Comparison of ENCODE assay signal across 29 mouse cellular contexts in the genomic region with DNA sequence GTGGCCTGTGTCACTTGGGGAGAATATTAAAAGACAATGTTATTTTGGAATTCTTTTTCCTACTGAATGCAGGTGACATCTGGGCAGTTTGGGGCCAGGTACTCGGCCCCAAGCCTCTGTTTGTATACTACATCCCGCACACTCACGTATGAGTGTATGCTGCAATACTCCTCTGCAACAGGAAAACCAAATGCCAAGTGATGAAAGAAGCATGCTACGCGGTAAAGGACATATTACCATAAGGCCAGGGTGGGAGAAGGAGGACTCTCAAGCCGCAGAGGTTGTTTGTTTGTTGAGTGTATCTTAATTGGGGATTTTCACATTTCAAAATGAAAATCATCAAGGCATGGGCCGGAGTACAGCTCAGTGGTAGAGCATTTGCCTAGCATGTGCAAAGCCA. TPM values are rescaled to one million over a fixed set of nuclear protein-coding genes. Genes with fewer than 3 reads are reported as not detected.
A peak's percentile ranks its signal among the peaks of the same experiment; 100 is the strongest.
DNase-seq lines count a peak whose midpoint lies in the region; ATAC-seq and TF ChIP-seq lines count a peak whose summit lies in the region.
"Had no signal": no experiment of that assay in that cellular context is flagged by ENCODE, and none has a peak within 500 bp of the region (broad histone marks: within the 10 kb centered on the region; RNA-seq: fewer than 3 reads in every experiment).

No protein-coding gene starts in this region.

- 0 out of 2 replicates have a peak overlapping the region, but pooled peaks have one; percentile 27 for H3K27ac ChIP-seq in kidney, embryonic 15.5 days
- H3K27ac ChIP-seq in kidney, adult 2 months (ENCODE audit: insufficient read depth, low read depth, low read length), result no peak overlapping the region
- H3K27ac ChIP-seq: embryonic facial prominence, embryonic 12.5 days; forebrain, embryonic 13.5 days; gastrocnemius, adult 2 months; hindbrain, embryonic 15.5 days; layer of hippocampus, adult 2 months; limb, embryonic 12.5 days; midbrain, embryonic 13.5 days had no signal

- no peak for ATAC-seq in kidney, embryonic 15.5 days (replicated peaks; ENCODE audit: low FRiP score)
- peak; percentile 77 for ATAC-seq in granulocyte monocyte progenitor cell, adult 5-6 weeks (replicated peaks; ENCODE audit: poor library complexity, severe bottlenecking)
- ATAC-seq in megakaryocyte progenitor cell, adult 5-6 weeks (replicated peaks; ENCODE audit: poor library complexity), result peak; percentile 73
- ATAC-seq: activated CD4-positive, CD25-positive, alpha-beta regulatory T cell, adult 4 months; forebrain, embryonic 13.5 days; midbrain, embryonic 13.5 days had no signal

- peaks cover 14% of the 10 kb centered on the region; the same call in 1 of the 2 replicates for H3K27me3 ChIP-seq in kidney, embryonic 15.5 days
- H3K27me3 ChIP-seq in kidney, adult 2 months (replicated peaks; ENCODE audit: control insufficient read depth, insufficient read depth, low read length), result no peaks in the 10 kb centered on the region
- peaks cover 4% of the 10 kb centered on the region; the same call in 1 of the 2 replicates for H3K27me3 ChIP-seq in E14TG2a.4 (ENCODE audit: insufficient read depth, low read length)
- H3K27me3 ChIP-seq: embryonic facial prominence, embryonic 12.5 days; heart, embryonic 12.5 days had no signal

- no peaks in the 10 kb centered on the region for H3K36me3 ChIP-seq in kidney, embryonic 15.5 days
- H3K36me3 ChIP-seq in kidney, adult 2 months (ENCODE audit: control insufficient read depth, insufficient read depth, low read length), result no peaks in the 10 kb centered on the region
- H3K36me3 ChIP-seq in E14TG2a.4 (ENCODE audit: insufficient read depth, low read length), result no peaks in the 10 kb centered on the region
- H3K36me3 ChIP-seq: embryonic facial prominence, embryonic 12.5 days; heart, embryonic 12.5 days; hindbrain, embryonic 15.5 days; limb, embryonic 12.5 days; midbrain, embryonic 13.5 days had no signal

- H3K9me3 ChIP-seq in kidney, embryonic 15.5 days (replicated peaks), result no peaks in the 10 kb centered on the region
- no peaks in the 10 kb centered on the region for H3K9me3 ChIP-seq in E14TG2a.4 (ENCODE audit: low read length)
- H3K9me3 ChIP-seq: embryonic facial prominence, embryonic 12.5 days; forebrain, embryonic 13.5 days; heart, embryonic 12.5 days; hindbrain, embryonic 15.5 days; limb, embryonic 12.5 days; midbrain, embryonic 13.5 days had no signal

- no peak overlapping the region for H3K4me3 ChIP-seq in kidney, embryonic 15.5 days (replicated peaks)
- no peak overlapping the region for H3K4me3 ChIP-seq in kidney, adult 2 months (ENCODE audit: insufficient read depth, low read depth, low read length)
- peak overlapping the region; percentile 20; the same call in 1 of the 2 replicates for H3K4me3 ChIP-seq in E14TG2a.4 (replicated peaks; ENCODE audit: low read length)
- H3K4me3 ChIP-seq: embryonic facial prominence, embryonic 12.5 days; forebrain, embryonic 13.5 days; gastrocnemius, adult 2 months; heart, embryonic 12.5 days; hindbrain, embryonic 15.5 days; layer of hippocampus, adult 2 months; limb, embryonic 12.5 days; megakaryocyte, embryonic 14.5 days; midbrain, embryonic 13.5 days had no signal

- 87% methylated on average over 7 of the region's 7 CpGs for WGBS in kidney, embryonic 15.5 days
- WGBS in kidney, adult 2 months, result 95% methylated on average over 7 of the region's 7 CpGs

- no peak for DNase-seq in kidney, adult 2 months
- no peak for DNase-seq in gastrocnemius, postnatal 10 days
- no peak for DNase-seq in embryo, embryonic 10 days (ENCODE audit: low spot score)
- DNase-seq in neural tube, embryonic 10.5 days (ENCODE audit: extremely low spot score, low spot score), result no peak
- DNase-seq: adrenal gland, adult 8-10 months; B cell, adult 2 months; cerebellum, adult 11-12 months; cerebellum, postnatal 10 days; gastrocnemius, adult 2 months; heart, postnatal 4 days; kidney, adult 11 months; kidney, postnatal 10 days; layer of hippocampus, postnatal 36 days; liver, postnatal 0 days; right cerebral cortex, postnatal 14 days had no signal

- H3K4me1 ChIP-seq in kidney, embryonic 15.5 days, result peaks cover 33% of the 10 kb centered on the region
- peaks cover 15% of the 10 kb centered on the region for H3K4me1 ChIP-seq in kidney, adult 2 months (ENCODE audit: control insufficient read depth, insufficient read depth, low read length)
- H3K4me1 ChIP-seq in E14TG2a.4 (replicated peaks; ENCODE audit: low read depth, low read length), result peaks cover 47% of the 10 kb centered on the region
- H3K4me1 ChIP-seq: forebrain, embryonic 13.5 days; heart, embryonic 12.5 days; hindbrain, embryonic 15.5 days; midbrain, embryonic 13.5 days had no signal

- TF ChIP-seq CTCF in kidney, adult 2 months (conservative IDR thresholded peaks at IDR 0.05; ENCODE audit: insufficient read depth, insufficient read length, low read depth, low read length), result no peak
- no peak for TF ChIP-seq CTCF in E14TG2a.4 (conservative IDR thresholded peaks at IDR 0.05; ENCODE audit: low read length)

- H3K9ac ChIP-seq in kidney, embryonic 15.5 days, result no peak overlapping the region
- H3K9ac ChIP-seq: embryonic facial prominence, embryonic 12.5 days; forebrain, embryonic 13.5 days; heart, embryonic 12.5 days; hindbrain, embryonic 15.5 days; limb, embryonic 12.5 days; midbrain, embryonic 13.5 days had no signal

- no peak overlapping the region for H3K4me2 ChIP-seq in kidney, embryonic 15.5 days
- H3K4me2 ChIP-seq: embryonic facial prominence, embryonic 12.5 days; forebrain, embryonic 13.5 days; hindbrain, embryonic 15.5 days; limb, embryonic 12.5 days; liver, embryonic 11.5 days; midbrain, embryonic 13.5 days had no signal

- TF ChIP-seq POLR2A in kidney, adult 2 months (IDR thresholded peaks at IDR 0.05; ENCODE audit: low read depth, low read length), result no peak

RNA-seq across cellular contexts. Expression of a gene that starts 17.2 kb away (rescaled TPM):
- 57.4 and 63.3 TPM in 2 replicates for polyA plus RNA-seq in kidney, embryonic 15.5 days (2015; fragmentation: Nextera tagmentation; extraction: Ambion mirVana)
- polyA plus RNA-seq in kidney, adult 2 months (2012; rRNA removed), result 54.4 and 78.8 TPM in 2 replicates
- total RNA-seq in granulocyte monocyte progenitor cell, adult 5-6 weeks (2014; fragmentation: Nextera tagmentation), result not detected in 2 replicates
- not detected in 2 replicates for total RNA-seq in granulocyte monocyte progenitor cell, adult 5-6 weeks (2017)
- 0.24 and 0.47 TPM in 2 replicates for total RNA-seq in megakaryocyte progenitor cell, adult 5-6 weeks (2015)
- 0.41 and 6.0 TPM in 2 replicates for total RNA-seq in megakaryocyte progenitor cell, adult 5-6 weeks (2017)
- 10 to 100 TPM; 19.1 to 24.6 TPM for total RNA-seq in gastrocnemius, postnatal 10 days (2021)
- polyA plus RNA-seq: activated CD4-positive, CD25-positive, alpha-beta regulatory T cell, adult 4 months had no signal
